Mouse (Mus musculus) heart, adult 2 months (tissue): ENCODE measurements around the gene Hs6st3. TPM values are rescaled to one million over a fixed set of nuclear protein-coding genes. Genes with fewer than 3 reads are reported as not detected.

ENCODE experiments used
- DNase-seq, 2 experiments: peaks; one replicate each; pipeline ENCODE4 v3.0.0; 2021
- H3K27ac ChIP-seq: fragments of 200-600 bp; 2 replicates; pipeline ENCODE4 v1.8.1; 2022
- H3K27me3 ChIP-seq: fragments of 200-500 bp; 2 replicates; pipeline ENCODE4 v1.6.1; 2012; ENCODE audit warnings: mild to moderate bottlenecking, low read length, inconsistent platforms, mixed read lengths; ENCODE audit not compliant: control insufficient read depth, insufficient read depth
- H3K36me3 ChIP-seq: fragments of 200-500 bp; 2 replicates; pipeline ENCODE4 v1.6.1; 2012; ENCODE audit warnings: low read length, inconsistent platforms; ENCODE audit not compliant: control insufficient read depth, insufficient read depth
- H3K4me1 ChIP-seq: fragments of 200-500 bp; 2 replicates; pipeline ENCODE4 v1.6.1; 2011; ENCODE audit warnings: low read length; ENCODE audit not compliant: control insufficient read depth, insufficient read depth
- H3K4me3 ChIP-seq: fragments of 200-600 bp; 2 replicates; pipeline ENCODE4 v1.8.1; 2022
- H3K79me2 ChIP-seq: fragments of 200-500 bp; replicated peaks from 2 replicates; pipeline ENCODE4 v1.6.1; 2012; ENCODE audit warnings: mild to moderate bottlenecking, inconsistent platforms, low read length, moderate library complexity, mixed read lengths; ENCODE audit not compliant: control insufficient read depth, insufficient read depth
- H3K9ac ChIP-seq: fragments of 200-500 bp; 2 replicates; pipeline ENCODE4 v1.6.1; 2012; ENCODE audit warnings: low read depth, mild to moderate bottlenecking, control low read depth, inconsistent platforms, low read length, mixed read lengths
- CTCF ChIP-seq: fragments of 200-600 bp; IDR thresholded peaks from 2 replicates; pipeline ENCODE4 v1.8.1; 2022; ENCODE audit warnings: antibody characterized with exemption, mild to moderate bottlenecking, moderate library complexity
- EP300 ChIP-seq: fragments of 200-500 bp; IDR thresholded peaks from 2 replicates; pipeline ENCODE4 v1.6.1; 2011; ENCODE audit warnings: low read depth, low read length, control low read depth; ENCODE audit not compliant: insufficient read depth
- POLR2A ChIP-seq: fragments of 200-500 bp; IDR thresholded peaks from 2 replicates; pipeline ENCODE4 v1.6.1; 2011; ENCODE audit warnings: mild to moderate bottlenecking, low read depth, low read length, control low read depth; ENCODE audit not compliant: insufficient read depth
- WGBS: fragments of 180-500 bp; shearing (Covaris S2); methylation state at CpG from one replicate; pipeline ENCODE4 v1.1.7; 2018; 5-methylcytosine and 5-hydroxymethylcytosine counted together
- intact Hi-C: fragments of 180-260 bp; cut with DNase I; formaldehyde crosslinking; loops from one replicate; pipeline ENCODE4 v1.15.1; 2025
- polyA plus RNA-seq: library from polyadenylated mRNA; depleted of rRNA; stranded (reverse); fragments of >200 nt; gene quantifications from 2 replicates; pipeline ENCODE4 v1.2.3, GENCODE M21; 2012
- total RNA-seq, 2 experiments: library from RNA; stranded (reverse); gene quantifications; 2 replicates each; pipeline ENCODE4 v1.2.3; 2021

Gene Hs6st3
- total and polyA plus RNA-seq, 3 experiments, result not detected

GRCm38 (mm10) chr14:119604327-119604726 is 466.2 kb downstream of the Hs6st3 start:
- H3K27me3 ChIP-seq, result no peaks in the 10 kb centered on the region
- TF ChIP-seq POLR2A (no peak), CTCF (no peak), EP300 (no peak)
- WGBS, result 79% methylated on average over 14 of the region's 14 CpGs
- H3K4me1 ChIP-seq, result no peaks in the 10 kb centered on the region
- no peak for DNase-seq
- no peak overlapping the region for H3K4me3 ChIP-seq
- H3K9ac ChIP-seq, result no peak overlapping the region
- H3K36me3 ChIP-seq, result no peaks in the 10 kb centered on the region
- H3K79me2 ChIP-seq, result no peaks in the 10 kb centered on the region
- H3K27ac ChIP-seq, result no peak overlapping the region
- intact Hi-C loops, result no loop called here

DNA sequence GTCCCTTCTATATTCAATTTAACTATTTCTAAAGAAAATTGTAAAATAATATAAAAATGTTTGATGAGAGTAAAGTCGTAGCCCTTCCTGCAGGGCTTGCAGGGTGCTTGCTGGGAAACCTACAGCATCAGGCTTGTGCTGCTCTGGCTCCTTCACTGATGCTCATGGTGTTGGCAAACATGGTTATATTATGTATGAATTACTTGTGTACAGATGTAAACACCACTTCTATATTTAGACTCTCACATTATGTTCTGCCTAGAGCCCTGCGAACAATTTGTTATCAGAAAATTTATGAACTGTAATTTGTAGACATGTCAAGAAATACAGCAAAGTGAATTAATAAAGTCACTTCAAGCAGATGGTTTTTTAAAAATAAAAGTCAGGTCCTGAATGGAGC is 474.7 kb downstream of the Hs6st3 start:
- TF ChIP-seq EP300 (no peak), CTCF (no peak), POLR2A (no peak)
- Histone ChIP-seq H3K36me3 (no peaks in the 10 kb centered on the region), H3K79me2 (no peaks in the 10 kb centered on the region), H3K27ac (no peak overlapping the region), H3K9ac (no peak overlapping the region), H3K4me3 (no peak overlapping the region), H3K4me1 (no peaks in the 10 kb centered on the region), H3K27me3 (no peaks in the 10 kb centered on the region)
- no peak for DNase-seq
- 71% methylated on average over 2 of the region's 2 CpGs for WGBS
- intact Hi-C loops, result no loop called here

- Histone ChIP-seq H3K9ac (no peak overlapping the region), H3K27me3 (no peaks in the 10 kb centered on the region), H3K36me3 (no peaks in the 10 kb centered on the region), H3K79me2 (no peaks in the 10 kb centered on the region), H3K4me3 (no peak overlapping the region), H3K27ac (no peak overlapping the region), H3K4me1 (no peaks in the 10 kb centered on the region)
- no peak for DNase-seq
- no peak for TF ChIP-seq EP300
- no peak for TF ChIP-seq POLR2A
- TF ChIP-seq CTCF, result no peak
- intact Hi-C loops, result no loop called here
- WGBS, result 75% methylated on average over 1 of the region's 1 CpGs
These were observed 491.0 kb downstream of the Hs6st3 start for GRCm38 (mm10) chr14:119629127-119629526.

DNA sequence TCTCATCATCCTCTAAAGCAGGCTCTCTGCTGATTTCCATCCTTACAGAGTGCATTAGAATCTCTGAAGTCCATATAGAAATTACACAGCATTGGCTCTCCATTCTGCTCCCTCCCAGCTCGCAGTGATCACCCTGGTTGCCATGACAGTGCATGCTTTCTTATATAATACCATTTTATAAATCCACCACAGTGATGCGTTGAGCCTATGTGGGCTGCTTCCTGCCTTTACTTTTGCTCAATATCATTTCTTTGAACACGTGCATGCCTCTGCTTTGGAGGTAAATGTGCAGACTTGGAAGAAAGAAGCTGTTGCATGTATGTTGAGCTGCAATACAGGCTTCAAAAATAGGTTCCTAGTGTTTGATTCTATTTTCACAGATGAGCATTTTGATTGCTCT is 494.9 kb downstream of the Hs6st3 start:
- TF ChIP-seq POLR2A (no peak), EP300 (no peak), CTCF (no peak)
- intact Hi-C loops, result no loop called here
- no peaks in the 10 kb centered on the region for H3K4me1 ChIP-seq
- DNase-seq, result no peak
- H3K79me2 ChIP-seq, result no peaks in the 10 kb centered on the region
- 64% methylated on average over 3 of the region's 3 CpGs for WGBS
- no peak overlapping the region for H3K9ac ChIP-seq
- no peak overlapping the region for H3K27ac ChIP-seq
- H3K36me3 ChIP-seq, result no peaks in the 10 kb centered on the region
- H3K27me3 ChIP-seq, result no peaks in the 10 kb centered on the region
- H3K4me3 ChIP-seq, result no peak overlapping the region

- intact Hi-C loops, result no loop called here
- no peak overlapping the region for H3K4me3 ChIP-seq
- whole genome bisulfite sequencing, result 73% methylated on average over 3 of the region's 3 CpGs
- no peaks in the 10 kb centered on the region for H3K4me1 ChIP-seq
- no peak overlapping the region for H3K27ac ChIP-seq
- H3K79me2 ChIP-seq, result no peaks in the 10 kb centered on the region
- H3K36me3 ChIP-seq, result no peaks in the 10 kb centered on the region
- no peak for TF ChIP-seq EP300
- no peak for TF ChIP-seq POLR2A
- TF ChIP-seq CTCF, result no peak
- no peak for DNase-seq
- H3K9ac ChIP-seq, result no peak overlapping the region
- no peaks in the 10 kb centered on the region for H3K27me3 ChIP-seq
These were observed 495.5 kb downstream of the Hs6st3 start for GRCm38 (mm10) chr14:119633626-119634025.

- DNase-seq, result no peak
- intact Hi-C loops, result no loop called here
- Histone ChIP-seq H3K4me3 (no peak overlapping the region), H3K4me1 (no peaks in the 10 kb centered on the region), H3K27ac (no peak overlapping the region), H3K79me2 (no peaks in the 10 kb centered on the region), H3K36me3 (no peaks in the 10 kb centered on the region), H3K9ac (no peak overlapping the region), H3K27me3 (no peaks in the 10 kb centered on the region)
- WGBS, result 83% methylated on average over 1 of the region's 1 CpGs
- TF ChIP-seq CTCF (no peak), EP300 (no peak), POLR2A (no peak)
These were observed 504.7 kb downstream of the Hs6st3 start for GRCm38 (mm10) chr14:119642874-119643273.
